Mouse (Mus musculus) gastrocnemius, postnatal 4 days (tissue): ENCODE measurements at regions not wholly inside any gene's neighbourhood (a gene's known extent, or its start where the extent isn't known, plus 50 kb on each side); places are given as distances from the start of the nearest gene placed in this dataset.

ENCODE experiments used
- DNase-seq, 2 experiments: peaks; one replicate each; pipeline ENCODE4 v3.0.0; 2021 to 2022; ENCODE audit warnings: low spot score in 2 of 2, mixed read lengths in 2 of 2

- no peak for DNase-seq
Observed at GRCm38 (mm10) chr3:56810548-56811071, 491.2 kb downstream of the Tm4sf1 start.

- no peak for DNase-seq
Observed at GRCm38 (mm10) chr3:56793054-56793453, 508.7 kb downstream of the Tm4sf1 start.

DNA sequence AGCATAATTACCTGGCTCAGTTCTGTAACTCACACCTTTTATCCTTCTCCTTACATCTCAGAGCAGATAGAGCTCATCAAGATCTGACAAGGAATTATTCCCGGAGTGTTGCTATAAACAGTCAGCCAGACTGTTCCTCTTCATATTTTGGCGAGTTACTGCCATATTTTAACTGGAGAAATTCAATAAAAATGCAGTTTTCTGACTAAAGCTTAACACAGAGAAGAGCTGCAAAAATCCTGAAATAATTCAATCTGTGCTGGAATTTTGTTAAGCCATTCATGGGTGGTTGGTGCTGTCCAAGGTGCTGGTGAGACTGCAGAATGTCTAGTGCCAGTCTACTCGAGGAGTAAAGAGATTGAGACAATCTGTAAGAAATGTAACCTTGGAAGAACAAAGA is 512.6 kb downstream of the Tm4sf1 start:
- DNase-seq: peak in 1 of 2 experiments; percentile 41

DNA sequence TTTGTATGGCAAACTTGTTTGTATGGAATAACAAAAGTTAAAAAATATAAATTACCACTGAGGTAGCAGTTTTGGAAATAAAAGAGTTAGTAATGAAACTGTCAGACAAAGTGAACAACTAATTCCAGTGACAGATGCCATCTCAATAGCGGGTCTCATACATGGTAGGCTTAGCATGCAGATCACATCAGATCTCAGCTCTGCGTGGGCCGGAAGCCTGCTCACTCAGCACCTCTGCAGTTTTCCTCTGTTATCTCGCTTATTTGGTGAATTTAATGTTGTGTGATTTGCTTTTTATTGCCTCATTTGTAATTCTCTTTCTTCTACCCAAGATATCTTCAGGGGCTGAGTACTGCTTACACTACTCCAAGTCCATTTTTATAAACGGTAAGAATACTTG is 527.9 kb downstream of the Tm4sf1 start:
- no peak for DNase-seq

- DNase-seq: no peak
Observed at GRCm38 (mm10) chr3:56770225-56770624, 531.6 kb downstream of the Tm4sf1 start.

- no peak for DNase-seq
Observed at GRCm38 (mm10) chr3:56767133-56767532, 534.7 kb downstream of the Tm4sf1 start.

DNA sequence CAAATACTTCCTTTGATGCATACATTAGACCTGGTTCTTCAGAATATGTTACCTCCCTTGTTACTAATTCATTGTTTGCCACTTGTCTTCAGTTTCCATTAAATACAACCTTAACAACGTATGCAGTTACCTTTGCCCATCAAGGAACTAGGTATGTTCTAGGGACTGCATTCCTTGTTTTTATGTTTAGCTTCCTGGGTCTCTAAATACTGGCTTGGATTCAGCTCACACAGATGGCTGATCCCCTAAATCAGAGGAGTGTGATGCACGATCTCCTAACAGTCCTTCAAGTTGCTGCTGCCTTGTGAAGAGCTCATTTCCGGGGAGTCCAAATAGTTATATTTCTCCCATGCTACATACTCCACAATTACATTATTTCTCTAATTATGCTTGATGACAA is 537.5 kb downstream of the Tm4sf1 start:
- DNase-seq: no peak

DNA sequence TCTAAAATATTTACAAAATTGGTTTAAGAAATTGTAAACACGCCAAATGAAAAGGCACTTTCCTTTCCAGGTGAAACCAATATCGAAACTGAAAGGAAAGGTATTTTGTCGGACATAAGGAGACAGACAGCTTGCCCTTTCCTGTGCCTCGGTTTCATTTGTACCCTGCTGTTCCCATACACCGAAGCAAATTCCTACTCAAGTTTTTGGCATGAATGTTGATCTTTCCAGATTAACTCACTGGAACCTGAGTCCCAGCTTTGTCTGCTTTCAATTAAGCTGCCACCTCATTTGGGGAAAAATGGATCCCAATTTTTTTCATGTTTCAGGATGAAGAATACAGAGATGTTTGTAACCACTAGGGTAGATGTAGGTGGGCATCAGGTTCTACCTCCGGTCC is 537.9 kb downstream of the Tm4sf1 start:
- DNase-seq: no peak

DNA sequence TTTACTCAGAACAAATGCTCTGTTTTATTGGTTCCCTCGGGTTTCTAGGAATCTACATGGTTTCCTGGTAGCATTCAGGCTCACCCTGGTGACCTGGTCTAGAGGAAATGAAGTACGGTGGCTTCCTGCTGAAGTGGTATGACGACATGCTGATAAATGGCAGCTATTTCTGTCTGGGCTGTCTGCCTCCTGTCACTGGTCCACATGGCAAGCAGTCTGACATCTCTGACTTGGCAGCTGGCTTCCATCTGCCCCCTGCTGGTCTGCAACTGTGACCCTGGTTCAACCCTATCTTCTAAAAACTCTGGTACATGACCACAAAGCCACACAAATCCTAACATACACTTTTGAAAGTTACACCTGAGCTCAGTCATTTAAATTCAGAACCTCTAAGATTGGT is 548.1 kb downstream of the Tm4sf1 start:
- DNase-seq: peak; percentile 21 to 54

DNA sequence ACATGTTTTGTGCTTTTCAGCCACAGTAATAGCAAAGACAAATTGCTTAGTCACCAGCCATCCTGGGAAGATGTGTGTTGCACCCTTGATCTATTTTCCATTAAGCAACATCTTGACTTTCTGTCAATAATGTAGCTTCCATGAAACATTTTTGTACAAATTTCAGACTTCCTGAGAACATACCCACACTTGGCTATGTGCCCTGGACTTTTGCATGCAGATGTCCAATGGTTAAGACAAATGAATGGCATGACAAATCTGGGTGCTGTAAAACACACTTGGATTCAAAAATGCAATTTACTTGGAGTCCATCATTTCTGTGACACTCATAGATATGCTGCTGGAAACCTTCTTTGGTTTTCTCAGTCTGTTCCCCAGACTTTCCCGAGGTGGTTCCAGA is 549.9 kb downstream of the Tm4sf1 start:
- DNase-seq: no peak

DNA sequence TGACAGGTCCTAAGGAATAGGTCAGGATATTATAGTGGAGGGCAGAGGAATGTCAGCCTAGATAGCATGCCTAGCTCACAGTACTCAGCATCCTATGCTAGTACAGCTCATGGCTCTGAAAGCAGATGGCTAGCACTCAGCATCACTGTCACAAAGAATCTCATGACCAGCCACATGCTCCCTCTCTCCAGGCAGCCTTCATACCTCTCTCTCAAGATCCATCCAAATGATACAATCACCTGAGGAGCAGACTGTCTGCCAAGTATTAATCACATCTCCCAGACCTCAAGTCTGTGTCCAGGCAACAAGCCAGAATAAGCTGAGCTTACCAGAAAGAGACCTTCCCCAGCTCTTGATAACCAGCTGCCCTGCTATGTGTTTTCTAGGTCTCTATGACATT is 557.4 kb upstream of the Nbea start:
- no peak for DNase-seq

DNA sequence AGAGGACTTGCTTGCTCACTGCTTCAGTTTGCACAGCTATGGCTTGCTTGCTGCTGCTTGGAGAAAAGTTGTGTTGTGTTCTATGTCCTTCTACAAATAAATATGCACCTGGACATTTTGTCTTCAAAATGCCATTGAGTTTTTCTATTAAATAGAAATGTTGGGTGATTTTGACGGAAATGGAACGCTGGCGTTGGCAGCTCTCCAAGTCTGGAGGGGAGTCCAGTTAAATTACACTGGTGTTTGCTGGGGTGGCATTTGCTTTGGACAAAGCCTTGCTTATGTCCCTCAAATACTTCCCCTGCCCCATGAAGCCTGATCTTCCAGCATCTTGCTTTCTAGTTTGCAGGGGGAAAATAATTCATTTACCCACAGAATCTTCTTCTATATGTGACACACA is 556.0 kb upstream of the Nbea start:
- DNase-seq: no peak

DNA sequence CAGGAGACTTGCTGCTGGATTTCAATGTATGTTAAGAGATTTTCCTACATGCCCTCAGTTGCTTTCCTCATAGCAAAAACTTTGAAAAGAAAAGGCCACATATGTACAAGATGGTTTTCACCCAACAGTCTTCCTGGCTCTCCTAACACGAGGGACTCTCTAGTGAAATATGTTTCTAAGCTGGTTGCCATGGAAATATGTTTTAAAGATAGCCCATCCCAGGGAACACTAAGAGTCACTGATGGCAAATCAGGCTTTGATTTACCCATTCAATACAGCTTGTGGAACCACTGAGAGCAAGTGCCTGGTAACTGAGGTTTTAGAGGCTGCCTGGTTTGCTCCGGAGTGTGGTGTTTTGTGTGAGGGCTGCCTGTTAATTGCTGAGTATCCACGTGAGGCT is 547.3 kb upstream of the Nbea start:
- no peak for DNase-seq

DNA sequence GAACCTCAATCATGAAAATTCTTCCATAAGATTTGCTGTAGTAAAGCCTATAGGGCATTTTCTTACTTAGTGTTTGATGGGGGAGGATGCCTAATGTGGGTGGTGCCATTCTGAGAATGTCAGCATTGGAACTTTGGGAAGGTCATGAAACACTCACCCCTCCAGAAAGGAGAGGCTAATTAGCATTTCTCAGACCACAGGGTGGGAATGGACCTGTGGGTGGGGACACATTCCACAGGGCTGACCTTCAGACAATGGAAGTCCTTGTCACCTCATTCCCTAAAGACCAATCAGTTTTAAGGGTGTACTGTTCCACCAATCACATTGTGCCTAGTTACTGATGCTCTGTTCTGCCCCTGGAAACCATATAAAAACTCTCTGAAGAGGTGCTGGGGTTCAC is 541.5 kb upstream of the Nbea start:
- DNase-seq: no peak

- no peak for DNase-seq
Observed at GRCm38 (mm10) chr3:56708260-56708659, 524.8 kb upstream of the Nbea start.

GRCm38 (mm10) chr3:56707312-56707711 is 523.8 kb upstream of the Nbea start:
- no peak for DNase-seq

GRCm38 (mm10) chr3:56706038-56706437 is 522.5 kb upstream of the Nbea start:
- no peak for DNase-seq

DNA sequence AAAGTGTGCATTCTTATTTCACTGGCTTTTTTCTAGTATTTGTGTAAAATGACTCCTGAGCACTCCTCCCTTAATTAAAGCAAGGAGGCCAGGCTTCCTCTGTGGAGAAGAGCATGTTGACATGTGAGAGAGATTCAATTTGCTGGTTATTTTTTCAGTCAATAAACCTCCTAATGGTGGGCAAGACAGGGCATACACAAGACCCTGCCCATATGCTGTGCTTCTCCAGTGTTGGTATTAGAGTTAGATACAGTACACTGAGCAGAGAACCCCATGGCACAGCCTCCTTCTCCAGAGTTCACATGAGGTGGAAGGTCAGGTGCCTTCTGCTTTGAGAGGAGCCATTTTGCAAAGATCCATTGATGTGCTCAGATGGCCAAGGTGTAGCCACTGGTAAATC is 515.4 kb upstream of the Nbea start:
- no peak for DNase-seq

GRCm38 (mm10) chr3:56698248-56698647 is 514.7 kb upstream of the Nbea start:
- no peak for DNase-seq

DNA sequence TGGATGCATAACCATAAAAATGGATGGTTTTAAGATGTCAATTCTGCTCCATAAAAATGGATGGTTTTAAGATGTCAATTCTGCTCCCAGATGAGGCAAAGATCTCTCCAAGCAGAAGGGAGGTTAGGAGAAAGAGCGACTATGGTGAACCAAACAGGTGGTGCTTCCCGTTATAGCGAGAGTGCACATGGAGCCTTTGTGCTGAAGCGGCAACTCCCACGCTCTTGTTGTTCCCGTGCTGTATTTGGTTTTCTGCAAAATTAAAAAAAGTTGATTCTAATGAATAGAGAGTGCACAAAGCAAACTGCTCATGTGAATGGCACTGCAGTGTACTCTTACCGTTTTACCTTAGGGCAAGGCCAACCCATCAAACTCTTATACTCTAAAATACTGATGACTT is 497.5 kb upstream of the Nbea start:
- no peak for DNase-seq

GRCm38 (mm10) chr3:56668829-56669228 is 485.3 kb upstream of the Nbea start:
- DNase-seq: no peak

DNA sequence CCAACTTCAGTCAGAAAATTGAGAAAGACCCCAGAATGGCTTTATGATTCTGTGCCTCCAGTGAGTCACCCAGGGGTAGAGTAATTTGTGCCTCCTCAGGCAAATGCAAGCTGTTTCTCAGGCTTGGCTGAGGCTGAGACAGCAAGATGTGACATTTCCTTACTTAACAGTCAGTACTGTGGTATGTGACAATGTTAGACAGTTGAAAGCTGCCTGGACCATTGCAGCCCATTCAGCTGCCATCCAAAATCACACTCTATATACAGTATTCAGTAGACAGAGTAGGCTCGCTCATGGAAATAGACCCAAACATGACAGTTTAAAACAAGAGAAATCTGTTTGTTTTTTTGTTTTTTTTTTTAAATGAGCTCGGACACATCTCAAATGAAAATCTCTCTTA is 477.1 kb upstream of the Nbea start:
- DNase-seq: no peak

GRCm38 (mm10) chr3:56647313-56647712 is 463.8 kb upstream of the Nbea start:
- DNase-seq: peak in 1 of 2 experiments; percentile 7
